12 mouse cellular contexts compared by ENCODE assay signal in the genomic region with DNA sequence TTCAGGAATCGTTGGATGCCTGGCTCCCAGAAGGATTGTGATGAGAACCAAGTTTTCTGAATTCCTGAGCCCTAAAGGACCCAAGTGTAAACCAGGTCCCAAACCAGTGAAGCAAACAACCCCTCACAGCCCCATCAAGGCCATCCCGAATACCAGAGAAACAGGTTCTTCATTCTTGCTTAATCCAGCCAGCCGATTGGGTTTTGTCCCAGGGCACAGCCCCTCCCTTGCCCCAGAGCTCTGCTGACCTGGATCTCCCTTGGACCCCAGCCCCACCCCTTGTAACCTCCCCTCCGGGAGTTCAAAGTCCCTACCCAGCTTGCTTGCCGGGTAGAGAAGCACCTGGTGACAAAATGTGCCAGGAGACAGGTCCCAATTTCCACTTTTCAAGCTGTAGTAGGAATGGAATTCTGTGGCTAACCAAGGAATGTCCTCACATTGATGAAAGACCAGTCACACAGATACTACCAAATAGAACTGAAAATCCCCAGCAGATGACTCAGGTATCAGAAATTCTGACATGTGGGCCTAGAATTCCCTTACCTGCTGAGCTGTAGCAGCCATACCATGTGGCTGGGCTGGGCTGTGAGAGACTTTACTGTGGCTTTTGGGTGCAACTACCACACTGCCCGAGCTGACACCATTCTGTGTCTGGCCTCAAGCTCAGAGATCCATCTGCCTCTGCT. TPM values are rescaled to one million over a fixed set of nuclear protein-coding genes. Genes with fewer than 3 reads are reported as not detected.
DNase-seq lines count a peak whose midpoint lies in the region; ATAC-seq and TF ChIP-seq lines count a peak whose summit lies in the region.
"Had no signal": no experiment of that assay in that cellular context is flagged by ENCODE, and none has a peak within 500 bp of the region (broad histone marks: within the 10 kb centered on the region; RNA-seq: fewer than 3 reads in every experiment).

No protein-coding gene starts in this region.

- no peaks in the 10 kb centered on the region for H3K27me3 ChIP-seq in liver, embryonic 14.5 days (ENCODE audit: control insufficient read depth, insufficient read depth, low read length)
- H3K27me3 ChIP-seq in thymus, adult 2 months (ENCODE audit: control insufficient read depth, insufficient read depth, low read length) = no peaks in the 10 kb centered on the region
- H3K27me3 ChIP-seq: hindbrain, embryonic 15.5 days had no signal

- 41% methylated on average over 6 of the region's 6 CpGs for WGBS in liver, embryonic 14.5 days (ENCODE audit: insufficient replicate concordance)
- WGBS in thymus, adult 2 months = 88% methylated on average over 6 of the region's 6 CpGs

- DNase-seq in 3T3-L1 (ENCODE audit: low read depth, low spot score) (peak; percentile 94), R1 (ENCODE audit: low read depth, low spot score) (peak; percentile 54)
- DNase-seq in kidney, adult 18-20 months = peak; percentile 48
- DNase-seq in liver, embryonic 14.5 days (ENCODE audit: low read depth in 3 of 3, low spot score in 3 of 3) = no peak
- no peak for DNase-seq in spleen, postnatal 10 days (ENCODE audit: low spot score in 2 of 2)
- no peak for DNase-seq in thymus, adult 2 months
- no peak for DNase-seq in frontal cortex, postnatal 10 days (ENCODE audit: low spot score in 2 of 2)

- no peak for TF ChIP-seq POLR2A in thymus, adult 2 months (IDR thresholded peaks at IDR 0.05; ENCODE audit: control insufficient read depth, extremely low read depth, insufficient read depth, low read length, poor library complexity)

- H3K4me1 ChIP-seq in liver, embryonic 14.5 days (replicated peaks; ENCODE audit: control insufficient read depth in 2 of 2, insufficient read depth in 2 of 2, low read length in 1 of 2) = no peaks in the 10 kb centered on the region; a peak in 3 of 4 replicates
- H3K4me1 ChIP-seq in thymus, adult 2 months (replicated peaks; ENCODE audit: control insufficient read depth, insufficient read depth, low read length) = no peaks in the 10 kb centered on the region
- H3K4me1 ChIP-seq: hindbrain, embryonic 15.5 days had no signal

- H3K36me3 ChIP-seq in liver, embryonic 14.5 days (replicated peaks; ENCODE audit: control insufficient read depth, insufficient read depth, low read depth) = no peaks in the 10 kb centered on the region
- H3K36me3 ChIP-seq in thymus, adult 2 months (ENCODE audit: control insufficient read depth, insufficient read depth, low read length) = peaks cover 10% of the 10 kb centered on the region
- H3K36me3 ChIP-seq: heart, embryonic 10.5 days; hindbrain, embryonic 15.5 days had no signal

- H3K27ac ChIP-seq in liver, embryonic 14.5 days = no peak overlapping the region
- no peak overlapping the region for H3K27ac ChIP-seq in thymus, adult 2 months (ENCODE audit: control insufficient read depth, insufficient read depth, low read length)
- H3K27ac ChIP-seq: heart, embryonic 10.5 days; hindbrain, embryonic 15.5 days; macrophage had no signal

- no peak for TF ChIP-seq EP300 in liver, embryonic 14.5 days (IDR thresholded peaks at IDR 0.05; ENCODE audit: low read depth)

- no peak overlapping the region for H3K4me2 ChIP-seq in liver, embryonic 14.5 days (ENCODE audit: low read depth)
- H3K4me2 ChIP-seq: hindbrain, embryonic 15.5 days had no signal

- no peak for TF ChIP-seq CTCF in liver, embryonic 14.5 days (IDR thresholded peaks at IDR 0.05; ENCODE audit: low read depth)
- TF ChIP-seq CTCF in thymus, adult 2 months (IDR thresholded peaks at IDR 0.05; ENCODE audit: borderline replicate concordance, control insufficient read depth, extremely low read depth, insufficient read depth, low read length, poor library complexity) = no peak

- H3K9me3 ChIP-seq in liver, embryonic 14.5 days (ENCODE audit: control insufficient read depth, low read length) = no peaks in the 10 kb centered on the region
- H3K9me3 ChIP-seq: heart, embryonic 10.5 days; hindbrain, embryonic 15.5 days had no signal

- H3K4me3 ChIP-seq in liver, embryonic 14.5 days (ENCODE audit: insufficient read depth in 1 of 2, low read depth in 2 of 2, low read length in 2 of 2) = no peak overlapping the region
- H3K4me3 ChIP-seq in thymus, adult 2 months (ENCODE audit: control insufficient read depth, insufficient read depth, low read length) = no peak overlapping the region
- H3K4me3 ChIP-seq: heart, embryonic 10.5 days; hindbrain, embryonic 15.5 days had no signal

- peak; percentile 47; the same call in 1 of the 2 replicates for ATAC-seq in liver, embryonic 14.5 days (ENCODE audit: insufficient read depth)
- no peak for ATAC-seq in megakaryocyte, adult 5-6 weeks (ENCODE audit: poor library complexity, severe bottlenecking)

- H3K9ac ChIP-seq in liver, embryonic 14.5 days (replicated peaks) = no peak overlapping the region
- H3K9ac ChIP-seq: hindbrain, embryonic 15.5 days had no signal

RNA-seq across cellular contexts. Expression of a gene that starts 11.4 kb away (rescaled TPM):
- 36.6 and 40.5 TPM in 2 replicates for polyA plus RNA-seq in liver, embryonic 14.5 days (2012; rRNA removed)
- 64.8 and 69.1 TPM in 2 replicates for polyA plus RNA-seq in liver, embryonic 14.5 days (2014; fragmentation: Nextera tagmentation; extraction: Ambion mirVana)
- 103 and 129 TPM in 2 replicates for polyA plus RNA-seq in thymus, adult 2 months (2012; rRNA removed)
- 82.8 and 97.8 TPM in 2 replicates for total RNA-seq in megakaryocyte, adult 5-6 weeks (2015)
- total RNA-seq in megakaryocyte, adult 5-6 weeks (2017) = 50.0 and 54.8 TPM in 2 replicates

RNA-seq across cellular contexts. Expression of a gene that starts 35.8 kb away (rescaled TPM):
- 74.1 and 109 TPM in 2 replicates for polyA plus RNA-seq in liver, embryonic 14.5 days (2012; rRNA removed)
- polyA plus RNA-seq in liver, embryonic 14.5 days (2014; fragmentation: Nextera tagmentation; extraction: Ambion mirVana) = 82.5 and 87.7 TPM in 2 replicates
- polyA plus RNA-seq in thymus, adult 2 months (2012; rRNA removed) = 236 and 248 TPM in 2 replicates
- 22.1 and 22.7 TPM in 2 replicates for total RNA-seq in megakaryocyte, adult 5-6 weeks (2015)
- 118 and 137 TPM in 2 replicates for total RNA-seq in megakaryocyte, adult 5-6 weeks (2017)

RNA-seq across cellular contexts. Expression of a gene that starts 35.9 kb away (rescaled TPM):
- 0.09 TPM in 1 of 2 replicates, not detected in the other for polyA plus RNA-seq in liver, embryonic 14.5 days (2012; rRNA removed)
- polyA plus RNA-seq in liver, embryonic 14.5 days (2014; fragmentation: Nextera tagmentation; extraction: Ambion mirVana) = not detected in 2 replicates
- polyA plus RNA-seq in thymus, adult 2 months (2012; rRNA removed) = not detected in 2 replicates
- not detected in 2 replicates for total RNA-seq in megakaryocyte, adult 5-6 weeks (2015)
- not detected in 2 replicates for total RNA-seq in megakaryocyte, adult 5-6 weeks (2017)
- polyA plus RNA-seq: cortical plate, adult 2 months had no signal

RNA-seq across cellular contexts. Expression of a gene that starts 40.1 kb away (rescaled TPM):
- 7.1 and 8.7 TPM in 2 replicates for polyA plus RNA-seq in liver, embryonic 14.5 days (2012; rRNA removed)
- 9.2 and 11.1 TPM in 2 replicates for polyA plus RNA-seq in liver, embryonic 14.5 days (2014; fragmentation: Nextera tagmentation; extraction: Ambion mirVana)
- 304 and 334 TPM in 2 replicates for polyA plus RNA-seq in thymus, adult 2 months (2012; rRNA removed)
- total RNA-seq in megakaryocyte, adult 5-6 weeks (2015) = 342 TPM in 2 replicates
- total RNA-seq in megakaryocyte, adult 5-6 weeks (2017) = 400 and 419 TPM in 2 replicates

RNA-seq across cellular contexts. Expression of a gene that starts 52.0 kb away (rescaled TPM):
- polyA plus RNA-seq in liver, embryonic 14.5 days (2012; rRNA removed) = 19.3 TPM in 2 replicates
- polyA plus RNA-seq in liver, embryonic 14.5 days (2014; fragmentation: Nextera tagmentation; extraction: Ambion mirVana) = 25.3 and 27.1 TPM in 2 replicates
- polyA plus RNA-seq in thymus, adult 2 months (2012; rRNA removed) = 52.0 and 52.6 TPM in 2 replicates
- total RNA-seq in megakaryocyte, adult 5-6 weeks (2015) = 15.3 and 18.1 TPM in 2 replicates
- total RNA-seq in megakaryocyte, adult 5-6 weeks (2017) = 27.4 and 40.0 TPM in 2 replicates

Comparison
In these comparisons a context has a peak if more than half of its experiments do, and no peak if none do; other contexts are left out.
1. DNase-seq: peak in 3T3-L1 (single experiment), R1 (single experiment) and kidney, adult 18-20 months (single experiment); none in liver, embryonic 14.5 days (0 of 3), spleen, postnatal 10 days (0 of 2), thymus, adult 2 months (single experiment) and frontal cortex, postnatal 10 days (0 of 2).